Mouse (Mus musculus): ENCODE results near the gene Fgfr2. TPM values are rescaled to one million over a fixed set of nuclear protein-coding genes. Genes with fewer than 3 reads are reported as not detected.

The Fgfr2 gene
- polyA plus RNA-seq, 1 experiment, result 114 TPM

DNA sequence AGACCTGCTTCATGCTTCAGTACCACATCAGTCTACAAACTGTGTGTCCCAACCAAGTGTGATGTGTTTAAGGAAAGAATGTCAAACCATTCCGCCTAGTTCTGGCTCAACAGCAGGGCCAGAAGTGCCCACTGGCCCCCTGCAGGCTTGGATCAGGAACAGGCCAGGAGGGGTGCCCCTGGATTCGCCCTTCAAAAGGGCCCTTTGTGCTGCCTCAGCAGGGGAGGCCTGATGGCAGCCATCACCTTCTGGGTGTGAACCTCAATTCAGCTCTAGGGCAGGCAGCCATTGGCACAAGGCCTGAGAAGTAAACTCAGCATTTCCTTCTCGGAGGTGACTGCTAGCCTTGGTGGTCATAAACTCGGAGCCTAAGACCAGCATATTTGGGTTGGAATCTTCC, 342.5 kb downstream of the Fgfr2 start:
- Histone ChIP-seq H3K4me3 (replicated peaks; ENCODE audit: extremely low read depth, low read depth, low read length) (no peak overlapping the region), H3K4me1 (ENCODE audit: control insufficient read depth, insufficient read depth, low read length) (peaks cover 39% of the 10 kb centered on the region)
- DNase-seq, result peak; percentile 43
- WGBS, result 21% methylated on average over 4 of the region's 4 CpGs
- 0 out of 2 replicates have a peak, but pooled peaks have one; percentile 7 for TF ChIP-seq CTCF (IDR thresholded peaks at IDR 0.05; ENCODE audit: insufficient read depth, low read length)
- TF ChIP-seq POLR2A (IDR thresholded peaks at IDR 0.05; ENCODE audit: borderline replicate concordance, extremely low read depth, low read depth, low read length), result no peak

GRCm38 (mm10) chr7:132778630-132779029, 344.5 kb downstream of the Fgfr2 start:
- TF ChIP-seq POLR2A (IDR thresholded peaks at IDR 0.05; ENCODE audit: borderline replicate concordance, extremely low read depth, low read depth, low read length), result no peak
- no peak for TF ChIP-seq CTCF (IDR thresholded peaks at IDR 0.05; ENCODE audit: insufficient read depth, low read length)
- H3K4me3 ChIP-seq (replicated peaks; ENCODE audit: extremely low read depth, low read depth, low read length), result no peak overlapping the region
- peak; percentile 7 for DNase-seq
- WGBS, result 70% methylated on average over 13 of the region's 13 CpGs
- peaks cover 31% of the 10 kb centered on the region for H3K4me1 ChIP-seq (ENCODE audit: control insufficient read depth, insufficient read depth, low read length)

- Histone ChIP-seq H3K4me1 (ENCODE audit: control insufficient read depth, insufficient read depth, low read length) (peaks cover 31% of the 10 kb centered on the region), H3K4me3 (replicated peaks; ENCODE audit: extremely low read depth, low read depth, low read length) (no peak overlapping the region)
- TF ChIP-seq POLR2A (IDR thresholded peaks at IDR 0.05; ENCODE audit: borderline replicate concordance, extremely low read depth, low read depth, low read length) (no peak), CTCF (IDR thresholded peaks at IDR 0.05; ENCODE audit: insufficient read depth, low read length) (no peak)
- DNase-seq, result peak; percentile 6
- WGBS, result 88% methylated on average over 1 of the region's 1 CpGs
Observed at GRCm38 (mm10) chr7:132777728-132778453, 345.3 kb downstream of the Fgfr2 start.

DNA sequence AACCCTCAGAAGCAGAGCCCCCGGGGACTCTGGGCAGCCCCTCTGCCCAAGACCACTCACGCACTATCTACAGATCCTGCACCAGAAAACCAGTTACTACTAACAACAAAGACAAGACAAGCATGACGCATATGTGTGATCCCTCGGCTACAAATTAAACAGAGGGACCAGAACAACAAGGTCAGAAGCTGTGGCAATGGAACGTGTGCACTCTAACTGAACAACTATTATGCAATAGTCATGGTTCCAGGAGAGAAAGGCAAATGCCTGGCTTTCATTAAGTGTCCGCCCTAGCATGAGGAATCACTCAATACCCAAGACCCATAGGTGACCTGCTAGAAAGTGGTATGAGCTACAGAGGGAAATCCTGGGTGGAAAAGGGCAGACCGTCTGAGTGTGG, 346.0 kb downstream of the Fgfr2 start:
- DNase-seq, result peak; percentile 18
- WGBS, result 76% methylated on average over 7 of the region's 7 CpGs
- H3K4me1 ChIP-seq (ENCODE audit: control insufficient read depth, insufficient read depth, low read length), result peaks cover 31% of the 10 kb centered on the region

GRCm38 (mm10) chr7:132776338-132777111, 346.6 kb downstream of the Fgfr2 start:
- peak; percentile 33 for DNase-seq
- WGBS, result 57% methylated on average over 7 of the region's 7 CpGs
- no peak overlapping the region for H3K4me3 ChIP-seq (replicated peaks; ENCODE audit: extremely low read depth, low read depth, low read length)
- peaks cover 28% of the 10 kb centered on the region for H3K4me1 ChIP-seq (ENCODE audit: control insufficient read depth, insufficient read depth, low read length)
- TF ChIP-seq CTCF (IDR thresholded peaks at IDR 0.05; ENCODE audit: insufficient read depth, low read length) (no peak), POLR2A (IDR thresholded peaks at IDR 0.05; ENCODE audit: borderline replicate concordance, extremely low read depth, low read depth, low read length) (no peak)

More for the DNA sequence above, 346.0 kb downstream of the Fgfr2 start:
- TF ChIP-seq CTCF (IDR thresholded peaks at IDR 0.05; ENCODE audit: insufficient read depth, low read length), result no peak
- TF ChIP-seq POLR2A (IDR thresholded peaks at IDR 0.05; ENCODE audit: borderline replicate concordance, extremely low read depth, low read depth, low read length), result no peak
- H3K4me3 ChIP-seq (replicated peaks; ENCODE audit: extremely low read depth, low read depth, low read length), result no peak overlapping the region

GRCm38 (mm10) chr7:132775922-132776321, 347.2 kb downstream of the Fgfr2 start:
- peaks cover 24% of the 10 kb centered on the region for H3K4me1 ChIP-seq (ENCODE audit: control insufficient read depth, insufficient read depth, low read length)
- no peak for DNase-seq
- no peak overlapping the region for H3K4me3 ChIP-seq (replicated peaks; ENCODE audit: extremely low read depth, low read depth, low read length)
- no peak for TF ChIP-seq CTCF (IDR thresholded peaks at IDR 0.05; ENCODE audit: insufficient read depth, low read length)
- TF ChIP-seq POLR2A (IDR thresholded peaks at IDR 0.05; ENCODE audit: borderline replicate concordance, extremely low read depth, low read depth, low read length), result no peak
- 83% methylated on average over 10 of the region's 10 CpGs for WGBS

DNA sequence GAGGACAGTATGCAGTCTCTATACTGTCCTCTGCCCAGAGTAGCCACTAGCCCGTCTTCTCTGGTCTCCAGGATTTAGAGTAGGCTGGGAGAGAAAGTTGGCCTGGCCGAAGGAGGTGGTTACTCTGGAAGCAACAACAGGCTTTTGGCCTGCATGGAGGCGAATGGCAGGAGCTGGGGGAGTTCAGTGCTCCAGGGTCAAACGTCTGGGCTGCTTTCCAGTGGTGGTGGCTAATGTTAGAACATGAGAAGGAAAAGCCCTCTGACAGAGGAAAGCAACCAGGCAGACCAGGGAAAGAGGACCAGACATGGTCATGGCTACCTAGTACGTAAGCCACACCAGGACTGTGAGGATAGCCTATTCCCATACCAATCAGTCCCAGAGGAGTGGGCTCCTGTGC, 347.8 kb downstream of the Fgfr2 start:
- H3K4me3 ChIP-seq (replicated peaks; ENCODE audit: extremely low read depth, low read depth, low read length), result no peak overlapping the region
- peak; percentile 19 for DNase-seq
- 58% methylated on average over 5 of the region's 5 CpGs for WGBS
- H3K4me1 ChIP-seq (ENCODE audit: control insufficient read depth, insufficient read depth, low read length), result peaks cover 21% of the 10 kb centered on the region
- TF ChIP-seq CTCF (IDR thresholded peaks at IDR 0.05; ENCODE audit: insufficient read depth, low read length) (no peak), POLR2A (IDR thresholded peaks at IDR 0.05; ENCODE audit: borderline replicate concordance, extremely low read depth, low read depth, low read length) (no peak)

DNA sequence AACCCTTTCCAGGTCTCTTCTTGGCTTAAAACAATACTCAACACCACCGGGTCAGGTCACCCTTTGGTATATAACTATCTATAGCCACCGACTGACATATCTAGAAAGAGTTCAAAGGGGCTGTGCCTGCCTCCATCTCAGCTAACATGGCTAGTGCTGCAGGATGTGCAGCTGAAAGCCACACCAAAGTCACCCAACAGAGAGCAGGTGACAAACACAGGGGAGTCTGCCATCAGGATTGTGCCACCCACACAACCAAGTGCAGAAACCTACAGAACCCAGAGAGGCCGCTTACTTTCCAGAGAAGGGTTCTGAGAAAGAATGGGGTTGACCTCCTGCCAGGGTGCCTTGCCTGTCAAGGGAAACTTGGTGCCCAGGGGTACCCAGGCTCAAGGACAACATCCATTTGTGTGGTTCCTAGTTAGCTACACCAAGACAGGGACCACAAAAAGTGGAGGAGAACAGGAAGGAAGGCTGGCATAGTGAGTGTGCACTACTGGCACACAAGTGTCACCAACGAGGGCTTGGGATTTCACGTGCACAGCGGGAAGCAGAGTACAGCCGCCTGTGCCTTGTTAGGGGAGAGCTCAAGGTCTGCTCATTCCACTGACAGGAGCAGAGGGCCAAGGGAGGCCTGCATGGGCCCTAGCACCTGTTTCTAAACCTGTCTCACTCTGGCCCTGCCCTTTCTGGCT, 350.0 kb downstream of the Fgfr2 start:
- Histone ChIP-seq H3K4me3 (replicated peaks; ENCODE audit: extremely low read depth, low read depth, low read length) (no peak overlapping the region), H3K4me1 (ENCODE audit: control insufficient read depth, insufficient read depth, low read length) (peaks cover 25% of the 10 kb centered on the region)
- TF ChIP-seq POLR2A (IDR thresholded peaks at IDR 0.05; ENCODE audit: borderline replicate concordance, extremely low read depth, low read depth, low read length) (no peak), CTCF (IDR thresholded peaks at IDR 0.05; ENCODE audit: insufficient read depth, low read length) (no peak)
- 76% methylated on average over 7 of the region's 7 CpGs for WGBS
- no peak for DNase-seq

DNA sequence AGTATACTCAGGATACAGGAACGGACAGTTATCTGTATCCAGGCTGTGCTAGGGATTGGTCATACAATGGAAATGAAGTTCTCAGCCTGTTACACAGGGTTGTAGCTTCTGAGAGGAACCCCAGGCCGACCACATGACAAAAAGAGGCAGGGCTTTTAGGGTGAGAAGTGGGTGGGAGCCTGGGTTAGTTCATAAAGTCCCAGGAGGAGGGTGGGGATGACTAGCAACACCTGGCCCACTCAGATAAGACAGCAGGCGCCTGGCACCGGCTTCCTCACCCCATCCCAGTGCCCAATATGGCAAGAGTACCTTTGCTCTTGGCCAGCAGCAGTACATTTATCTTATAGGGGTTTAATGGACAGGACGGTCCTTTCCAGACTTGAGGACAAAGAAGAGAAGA, 350.7 kb downstream of the Fgfr2 start:
- TF ChIP-seq CTCF (IDR thresholded peaks at IDR 0.05; ENCODE audit: insufficient read depth, low read length) (no peak), POLR2A (IDR thresholded peaks at IDR 0.05; ENCODE audit: borderline replicate concordance, extremely low read depth, low read depth, low read length) (no peak)
- 75% methylated on average over 5 of the region's 5 CpGs for WGBS
- DNase-seq, result no peak

More for the DNA sequence above, 350.7 kb downstream of the Fgfr2 start:
- Histone ChIP-seq H3K4me3 (replicated peaks; ENCODE audit: extremely low read depth, low read depth, low read length) (no peak overlapping the region), H3K4me1 (ENCODE audit: control insufficient read depth, insufficient read depth, low read length) (peaks cover 30% of the 10 kb centered on the region)
